19 mouse cellular contexts compared by ENCODE assay signal in genomic region chr7:142303929-142304328, GRCm38 (mm10). TPM values are rescaled to one million over a fixed set of nuclear protein-coding genes. Genes with fewer than 3 reads are reported as not detected.
"Had no signal": no experiment of that assay in that cellular context is flagged by ENCODE, and none has a peak within 500 bp of the region (broad histone marks: within the 10 kb centered on the region; RNA-seq: fewer than 3 reads in every experiment).

No protein-coding gene starts in this region.

RNA-seq across cellular contexts. Expression of gene Krtap5-4, which starts 0.6 kb away (rescaled TPM):
- polyA plus RNA-seq: cortical plate, adult 2 months; embryonic facial prominence, embryonic 10.5 days; embryonic facial prominence, embryonic 12.5 days; embryonic facial prominence, embryonic 13.5 days; embryonic facial prominence, embryonic 14.5 days; erythroblast, embryonic 14.5 days; forebrain, embryonic 10.5 days; forebrain, embryonic 11.5 days; forebrain, embryonic 12.5 days; forebrain, embryonic 13.5 days; forebrain, embryonic 14.5 days; forebrain, embryonic 15.5 days; forebrain, embryonic 16.5 days; forebrain, postnatal 0 days; frontal cortex, adult 2 months; gonadal fat pad, adult 2 months; heart, adult 2 months had no signal

RNA-seq across cellular contexts. Expression of gene Krtap5-1, which starts 7.0 kb away (rescaled TPM):
- polyA plus RNA-seq: cortical plate, adult 2 months; embryonic facial prominence, embryonic 10.5 days; embryonic facial prominence, embryonic 11.5 days; embryonic facial prominence, embryonic 12.5 days; embryonic facial prominence, embryonic 13.5 days; embryonic facial prominence, embryonic 14.5 days; erythroblast, embryonic 14.5 days; forebrain, embryonic 10.5 days; forebrain, embryonic 11.5 days; forebrain, embryonic 12.5 days; forebrain, embryonic 13.5 days; forebrain, embryonic 14.5 days; forebrain, embryonic 15.5 days; forebrain, embryonic 16.5 days; forebrain, postnatal 0 days; frontal cortex, adult 2 months; gonadal fat pad, adult 2 months; heart, adult 2 months had no signal

RNA-seq across cellular contexts. Expression of gene Gm4559, which starts 29.8 kb away (rescaled TPM):
- polyA plus RNA-seq: cortical plate, adult 2 months; embryonic facial prominence, embryonic 10.5 days; embryonic facial prominence, embryonic 11.5 days; embryonic facial prominence, embryonic 12.5 days; embryonic facial prominence, embryonic 13.5 days; embryonic facial prominence, embryonic 14.5 days; erythroblast, embryonic 14.5 days; forebrain, embryonic 10.5 days; forebrain, embryonic 11.5 days; forebrain, embryonic 12.5 days; forebrain, embryonic 13.5 days; forebrain, embryonic 14.5 days; forebrain, embryonic 15.5 days; forebrain, embryonic 16.5 days; forebrain, postnatal 0 days; frontal cortex, adult 2 months; gonadal fat pad, adult 2 months; heart, adult 2 months had no signal

RNA-seq across cellular contexts. Expression of gene Gm2431, which starts 45.8 kb away (rescaled TPM):
- polyA plus RNA-seq: cortical plate, adult 2 months; embryonic facial prominence, embryonic 10.5 days; embryonic facial prominence, embryonic 11.5 days; embryonic facial prominence, embryonic 12.5 days; embryonic facial prominence, embryonic 13.5 days; embryonic facial prominence, embryonic 14.5 days; embryonic facial prominence, embryonic 15.5 days; erythroblast, embryonic 14.5 days; forebrain, embryonic 10.5 days; forebrain, embryonic 11.5 days; forebrain, embryonic 12.5 days; forebrain, embryonic 13.5 days; forebrain, embryonic 14.5 days; forebrain, embryonic 15.5 days; forebrain, embryonic 16.5 days; forebrain, postnatal 0 days; frontal cortex, adult 2 months; gonadal fat pad, adult 2 months; heart, adult 2 months had no signal
